9 mouse cellular contexts compared by ENCODE assay signal in the genomic region with DNA sequence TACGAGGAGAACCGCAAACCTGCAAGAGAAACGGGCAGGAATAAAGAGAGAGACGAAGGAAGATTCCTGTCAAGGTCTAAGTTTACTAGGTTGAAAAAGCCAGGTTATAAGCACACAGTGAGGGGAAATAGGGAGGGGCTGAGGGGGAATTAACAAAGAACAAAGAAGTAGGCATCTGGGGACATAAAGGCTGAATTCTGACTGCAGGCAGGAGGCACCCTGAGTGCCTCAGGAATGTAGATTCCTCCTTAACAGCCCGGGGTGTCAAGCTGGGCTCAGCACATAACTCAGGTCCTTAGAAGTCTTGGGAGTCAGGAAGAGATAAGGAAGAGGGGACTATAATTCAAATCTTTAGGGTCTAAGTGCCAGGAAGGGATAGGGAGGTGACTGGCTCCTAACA. TPM values are rescaled to one million over a fixed set of nuclear protein-coding genes. Genes with fewer than 3 reads are reported as not detected.
DNase-seq lines count a peak whose midpoint lies in the region; TF ChIP-seq lines count a peak whose summit lies in the region.
"Not testable (repeated sequence)": the region's sequence is repeated elsewhere in the genome, so short reads cannot be mapped to it uniquely, and the experiment has no call there.
"Had no signal": no experiment of that assay in that cellular context is flagged by ENCODE, and none has a peak within 500 bp of the region (broad histone marks: within the 10 kb centered on the region; RNA-seq: fewer than 3 reads in every experiment).

No protein-coding gene starts in this region.

- not testable (repeated sequence) for DNase-seq in CH12.LX (ENCODE audit: extremely low read depth)
- DNase-seq in ES-CJ7 (ENCODE audit: low read depth, low spot score) (peak; percentile 37), ES-E14 (ENCODE audit: low read depth, low spot score) (peak; percentile 16), R1 (ENCODE audit: low read depth, low spot score) (peak; percentile 78), ZHBTc4 (ENCODE audit: low read depth, low spot score) (peak; percentile 69)

- H3K27me3 ChIP-seq in CH12.LX (replicated peaks) = not testable (repeated sequence)

- dilution Hi-C loops in CH12.LX (cut with MboI; ENCODE audit: extremely low pct_ligation_motif_present, extremely low pct_unique_long_range_greater_than_20kb, low sequenced_read_pairs) = not testable (repeated sequence)

- TF ChIP-seq CTCF in CH12.LX (conservative IDR thresholded peaks at IDR 0.05 in 1 of 2, IDR thresholded peaks at IDR 0.05 in 1 of 2; ENCODE audit: low read depth in 2 of 2, low read length in 2 of 2) = not testable (repeated sequence)

- not testable (repeated sequence) for TF ChIP-seq EP300 in CH12.LX (IDR thresholded peaks at IDR 0.05; ENCODE audit: low read length)

- H3K4me3 ChIP-seq in CH12.LX (replicated peaks in 1 of 3; ENCODE audit: low read depth in 2 of 3, low read length in 2 of 3, poor library complexity in 1 of 3) = peak overlapping the region in 1 of 3 experiments; percentile 41
- not testable (repeated sequence) for H3K4me3 ChIP-seq in ES-E14 (ENCODE audit: insufficient read depth in 1 of 2, low read depth in 1 of 2, low read length in 2 of 2, poor library complexity in 1 of 2, severe bottlenecking in 1 of 2)

- H3K4me2 ChIP-seq in CH12.LX (ENCODE audit: insufficient read depth, low read depth, poor library complexity, severe bottlenecking) = peak overlapping the region; percentile 71

- in situ Hi-C loops in CH12.LX (cut with MboI; ENCODE audit: low pct_ligation_motif_present, low pct_unique_long_range_greater_than_20kb, low sequenced_read_pairs); ES-E14 (cut with MboI; ENCODE audit: low sequenced_read_pairs in 2 of 2, unreplicated experiment in 2 of 2): not testable (repeated sequence)

- H3K36me3 ChIP-seq in CH12.LX (replicated peaks in 1 of 2; ENCODE audit: control insufficient read depth in 1 of 2, insufficient read depth in 1 of 2, low read length in 1 of 2); ES-E14 (ENCODE audit: control insufficient read depth, insufficient read depth, low read length, poor library complexity, severe bottlenecking): not testable (repeated sequence)

- H3K9ac ChIP-seq in CH12.LX (ENCODE audit: insufficient read depth, low read depth); ES-E14 (ENCODE audit: insufficient read depth, low read depth, low read length, poor library complexity, severe bottlenecking): not testable (repeated sequence)

- not testable (repeated sequence) for TF ChIP-seq POLR2A in CH12.LX (IDR thresholded peaks at IDR 0.05; ENCODE audit: low read depth, low read length)

- not testable (repeated sequence) for H3K79me2 ChIP-seq in CH12.LX (replicated peaks; ENCODE audit: control insufficient read depth, extremely low read depth, insufficient read depth, poor library complexity, severe bottlenecking)

- H3K4me1 ChIP-seq in CH12.LX (ENCODE audit: control insufficient read depth in 1 of 2, insufficient read depth in 2 of 2); ES-E14 (ENCODE audit: control insufficient read depth in 2 of 2, insufficient read depth in 2 of 2, low read length in 2 of 2, poor library complexity in 1 of 2): not testable (repeated sequence)

- not testable (repeated sequence) for H3K27ac ChIP-seq in CH12.LX (ENCODE audit: insufficient read depth, low read depth); ES-E14 (ENCODE audit: insufficient read depth, low read depth, low read length, poor library complexity, severe bottlenecking)

- not testable (repeated sequence) for TF ChIP-seq RAD21 in CH12.LX (IDR thresholded peaks at IDR 0.05; ENCODE audit: low read depth, low read length)

- not testable (repeated sequence) for H3K9me3 ChIP-seq in CH12.LX (replicated peaks; ENCODE audit: low read length); ES-E14 (ENCODE audit: control insufficient read depth, insufficient read depth, low read depth, low read length)

RNA-seq across cellular contexts. Expression of gene Spaca1, which starts 37.3 kb away (rescaled TPM):
- total RNA-seq in CH12.LX (2012; rRNA removed) (not detected in 2 replicates), CH12.LX (2014; rRNA removed) (not detected in 2 replicates), ES-E14 (2012; rRNA removed) (not detected in 2 replicates)
- polyA plus RNA-seq in CH12.LX (2012; ENCODE audit: insufficient read length, low read depth) = not detected in 2 replicates
- total RNA-seq: G1E, MEL had no signal
- polyA plus RNA-seq: C2C12, G1E, Patski had no signal
